Comparison of ENCODE assay signal across 8 mouse cellular contexts in genomic region chr7:44870614-44871013, GRCm38 (mm10). TPM values are rescaled to one million over a fixed set of nuclear protein-coding genes. Genes with fewer than 3 reads are reported as not detected.
DNase-seq lines count a peak whose midpoint lies in the region; ATAC-seq and TF ChIP-seq lines count a peak whose summit lies in the region.

No protein-coding gene starts in this region.

- no peak for TF ChIP-seq EP300 in MEL (IDR thresholded peaks at IDR 0.05; ENCODE audit: low read depth in 1 of 2, low read length in 2 of 2)
- no peak for TF ChIP-seq EP300 in liver, postnatal 0 days (IDR thresholded peaks at IDR 0.05; ENCODE audit: low read depth)

- no peak for TF ChIP-seq RAD21 in MEL (IDR thresholded peaks at IDR 0.05; ENCODE audit: low read depth, low read length)

- H3K27me3 ChIP-seq in heart, embryonic 13.5 days (replicated peaks): no peaks in the 10 kb centered on the region
- H3K27me3 ChIP-seq in MEL (ENCODE audit: control insufficient read depth in 1 of 2, insufficient read depth in 2 of 2, low read length in 2 of 2): no peaks in the 10 kb centered on the region
- H3K27me3 ChIP-seq in hindbrain, embryonic 11.5 days (ENCODE audit: control insufficient read depth, insufficient read depth, low read length): no peaks in the 10 kb centered on the region
- H3K27me3 ChIP-seq in liver, postnatal 0 days (ENCODE audit: insufficient read depth, low read length): no peaks in the 10 kb centered on the region

- peak overlapping the region; percentile 92 for H3K4me2 ChIP-seq in heart, embryonic 13.5 days
- no peak overlapping the region for H3K4me2 ChIP-seq in hindbrain, embryonic 11.5 days (replicated peaks; ENCODE audit: low read depth, low read length)
- H3K4me2 ChIP-seq in liver, postnatal 0 days (ENCODE audit: low read depth, low read length): peak overlapping the region; percentile 99; the same call in 1 of the 2 replicates

- peaks cover 61% of the 10 kb centered on the region for H3K4me1 ChIP-seq in heart, embryonic 13.5 days
- peaks cover 3 to 4% of the 10 kb centered on the region in 2 experiments; a peak in 3 of 4 replicates for H3K4me1 ChIP-seq in MEL (ENCODE audit: control insufficient read depth in 1 of 2, insufficient read depth in 2 of 2, low read length in 2 of 2)
- H3K4me1 ChIP-seq in hindbrain, embryonic 11.5 days (replicated peaks; ENCODE audit: control insufficient read depth, insufficient read depth, low read length): peaks cover 12% of the 10 kb centered on the region
- peaks cover 47% of the 10 kb centered on the region for H3K4me1 ChIP-seq in liver, postnatal 0 days (ENCODE audit: insufficient read depth)

- H3K4me3 ChIP-seq in heart, embryonic 13.5 days: peak overlapping the region; percentile 81
- peak overlapping the region in 1 of 2 experiments; percentile 71; a peak in 2 of 4 replicates for H3K4me3 ChIP-seq in MEL (ENCODE audit: control insufficient read depth in 1 of 2, insufficient read depth in 1 of 2, low read depth in 2 of 2, low read length in 2 of 2)
- no peak overlapping the region; the same call in 1 of the 2 replicates for H3K4me3 ChIP-seq in hindbrain, embryonic 11.5 days (ENCODE audit: low read depth, low read length)
- peak overlapping the region; percentile 81; the same call in 1 of the 2 replicates for H3K4me3 ChIP-seq in liver, postnatal 0 days (ENCODE audit: low read depth, low read length)

- peaks cover 3% of the 10 kb centered on the region; the same call in 1 of the 2 replicates for H3K36me3 ChIP-seq in heart, embryonic 13.5 days
- H3K36me3 ChIP-seq in MEL (ENCODE audit: control insufficient read depth in 1 of 2, insufficient read depth in 2 of 2, low read length in 2 of 2): no peaks in the 10 kb centered on the region
- H3K36me3 ChIP-seq in hindbrain, embryonic 11.5 days (ENCODE audit: control insufficient read depth, insufficient read depth, low read length): no peaks in the 10 kb centered on the region
- H3K36me3 ChIP-seq in liver, postnatal 0 days (replicated peaks; ENCODE audit: insufficient read depth, low read length): no peaks in the 10 kb centered on the region

- no peak for TF ChIP-seq CTCF in MEL (IDR thresholded peaks at IDR 0.05 in 2 of 3, conservative IDR thresholded peaks at IDR 0.05 in 1 of 3; ENCODE audit: control insufficient read depth in 1 of 3, insufficient read depth in 1 of 3, low read depth in 2 of 3, low read length in 3 of 3, poor library complexity in 1 of 3, severe bottlenecking in 1 of 3)
- TF ChIP-seq CTCF in liver, postnatal 0 days (IDR thresholded peaks at IDR 0.05; ENCODE audit: low read depth): no peak

- peak overlapping the region; percentile 99 for H3K27ac ChIP-seq in heart, embryonic 13.5 days (replicated peaks)
- H3K27ac ChIP-seq in MEL (ENCODE audit: control insufficient read depth, low read depth, low read length): no peak overlapping the region
- peak overlapping the region; percentile 100; the same call in 1 of the 2 replicates for H3K27ac ChIP-seq in hindbrain, embryonic 11.5 days (ENCODE audit: low read depth, low read length)
- H3K27ac ChIP-seq in liver, postnatal 0 days (ENCODE audit: low read depth): peak overlapping the region; percentile 96; the same call in 1 of the 2 replicates

- ATAC-seq in heart, embryonic 13.5 days (ENCODE audit: extremely low read depth, insufficient number of reproducible peaks, low FRiP score, low TSS enrichment): no peak
- ATAC-seq in hindbrain, embryonic 11.5 days (ENCODE audit: low FRiP score): no peak
- no peak for ATAC-seq in liver, postnatal 0 days
- no peak for ATAC-seq in erythroid progenitor cell, adult 5-6 weeks (replicated peaks; ENCODE audit: low FRiP score, poor library complexity, severe bottlenecking)

- no peak for DNase-seq in heart, postnatal 4 days
- DNase-seq in MEL (ENCODE audit: low read depth, low spot score): no peak
- DNase-seq in hindbrain, embryonic 11.5 days (ENCODE audit: low spot score): no peak
- DNase-seq in liver, postnatal 0 days: no peak
- DNase-seq in gastrocnemius, postnatal 25 days: no peak
- no peak for DNase-seq in frontal cortex, postnatal 25 days (ENCODE audit: low spot score in 2 of 2)

- no peak for TF ChIP-seq POLR2A in MEL (IDR thresholded peaks at IDR 0.05; ENCODE audit: control insufficient read depth in 1 of 2, insufficient read depth in 1 of 2, low read depth in 1 of 2, low read length in 2 of 2, poor library complexity in 1 of 2)

- 82% methylated on average over 6 of the region's 6 CpGs for WGBS in heart, embryonic 13.5 days
- 85% methylated on average over 6 of the region's 6 CpGs for WGBS in hindbrain, embryonic 11.5 days
- 80% methylated on average over 6 of the region's 6 CpGs for WGBS in liver, postnatal 0 days (ENCODE audit: insufficient replicate concordance)

- peaks cover 9% of the 10 kb centered on the region for H3K79me2 ChIP-seq in MEL (ENCODE audit: control insufficient read depth, insufficient read depth, low read length, poor library complexity)

- no peaks in the 10 kb centered on the region for H3K9me3 ChIP-seq in heart, embryonic 13.5 days
- no peaks in the 10 kb centered on the region for H3K9me3 ChIP-seq in MEL (replicated peaks; ENCODE audit: insufficient read depth, low read length)
- no peaks in the 10 kb centered on the region for H3K9me3 ChIP-seq in hindbrain, embryonic 11.5 days (ENCODE audit: control insufficient read depth, low read length)
- no peaks in the 10 kb centered on the region for H3K9me3 ChIP-seq in liver, postnatal 0 days (ENCODE audit: low read length)

- H3K9ac ChIP-seq in heart, embryonic 13.5 days: peak overlapping the region; percentile 98
- peak overlapping the region; percentile 53 for H3K9ac ChIP-seq in MEL (ENCODE audit: control insufficient read depth, low read depth, low read length, poor library complexity, severe bottlenecking)
- H3K9ac ChIP-seq in hindbrain, embryonic 11.5 days (ENCODE audit: low read depth, low read length): peak overlapping the region; percentile 100
- H3K9ac ChIP-seq in liver, postnatal 0 days (replicated peaks): peak overlapping the region; percentile 94; the same call in 1 of the 2 replicates

RNA-seq across cellular contexts. Expression of gene Ptov1, which starts 1.0 kb away (rescaled TPM):
- 256 and 266 TPM in 2 replicates for polyA plus RNA-seq in heart, embryonic 13.5 days (2015; fragmentation: Nextera tagmentation; extraction: Ambion mirVana)
- 100 to 1,000 TPM; 237 to 248 TPM for total RNA-seq in heart, postnatal 4 days (2021)
- 44.1 and 46.4 TPM in 2 replicates for total RNA-seq in MEL (2012; rRNA removed)
- 100 to 1,000 TPM in 1 of 2 experiments, not detected in 1; 168 TPM for polyA plus RNA-seq in MEL (2012; ENCODE audit: insufficient read depth in 1 of 2, insufficient read length in 2 of 2, low read depth in 1 of 2, low replicate concordance in 2 of 2, missing spikeins in 1 of 2)
- polyA plus RNA-seq in hindbrain, embryonic 11.5 days (2014; fragmentation: Nextera tagmentation; extraction: Ambion mirVana): 314 and 331 TPM in 2 replicates
- polyA plus RNA-seq in liver, postnatal 0 days (2015; fragmentation: Nextera tagmentation; extraction: Ambion mirVana): 43.5 and 49.8 TPM in 2 replicates
- 16.9 and 18.4 TPM in 2 replicates for total RNA-seq in erythroid progenitor cell, adult 5-6 weeks (2015; ENCODE audit: low replicate concordance)
- 1.8 and 4.8 TPM in 2 replicates for total RNA-seq in erythroid progenitor cell, adult 5-6 weeks (2017; ENCODE audit: low replicate concordance)
- 100 to 1,000 TPM; 116 to 125 TPM for total RNA-seq in gastrocnemius, postnatal 25 days (2021)

RNA-seq across cellular contexts. Expression of gene Pnkp, which starts 13.7 kb away (rescaled TPM):
- polyA plus RNA-seq in heart, embryonic 13.5 days (2015; fragmentation: Nextera tagmentation; extraction: Ambion mirVana): 24.0 and 24.3 TPM in 2 replicates
- 10 to 100 TPM; 19.6 to 19.9 TPM for total RNA-seq in heart, postnatal 4 days (2021)
- total RNA-seq in MEL (2012; rRNA removed): 39.3 and 49.9 TPM in 2 replicates
- 10 to 100 TPM in 1 of 2 experiments, not detected in 1; 45.6 TPM for polyA plus RNA-seq in MEL (2012; ENCODE audit: insufficient read depth in 1 of 2, insufficient read length in 2 of 2, low read depth in 1 of 2, low replicate concordance in 2 of 2, missing spikeins in 1 of 2)
- polyA plus RNA-seq in hindbrain, embryonic 11.5 days (2014; fragmentation: Nextera tagmentation; extraction: Ambion mirVana): 26.3 and 27.6 TPM in 2 replicates
- 25.6 and 27.9 TPM in 2 replicates for polyA plus RNA-seq in liver, postnatal 0 days (2015; fragmentation: Nextera tagmentation; extraction: Ambion mirVana)
- total RNA-seq in erythroid progenitor cell, adult 5-6 weeks (2015; ENCODE audit: low replicate concordance): 29.6 and 36.0 TPM in 2 replicates
- 30.9 and 58.2 TPM in 2 replicates for total RNA-seq in erythroid progenitor cell, adult 5-6 weeks (2017; ENCODE audit: low replicate concordance)
- total RNA-seq in gastrocnemius, postnatal 25 days (2021): 10 to 100 TPM; 15.6 to 15.8 TPM

RNA-seq across cellular contexts. Expression of gene Tbc1d17, which starts 21.7 kb away (rescaled TPM):
- 56.1 and 57.0 TPM in 2 replicates for polyA plus RNA-seq in heart, embryonic 13.5 days (2015; fragmentation: Nextera tagmentation; extraction: Ambion mirVana)
- total RNA-seq in heart, postnatal 4 days (2021): 10 to 100 TPM; 33.0 to 38.0 TPM
- total RNA-seq in MEL (2012; rRNA removed): 16.7 and 16.9 TPM in 2 replicates
- 10 to 100 TPM in 1 of 2 experiments, not detected in 1; 29.5 TPM for polyA plus RNA-seq in MEL (2012; ENCODE audit: insufficient read depth in 1 of 2, insufficient read length in 2 of 2, low read depth in 1 of 2, low replicate concordance in 2 of 2, missing spikeins in 1 of 2)
- polyA plus RNA-seq in hindbrain, embryonic 11.5 days (2014; fragmentation: Nextera tagmentation; extraction: Ambion mirVana): 60.9 and 65.5 TPM in 2 replicates
- polyA plus RNA-seq in liver, postnatal 0 days (2015; fragmentation: Nextera tagmentation; extraction: Ambion mirVana): 28.2 and 30.5 TPM in 2 replicates
- total RNA-seq in erythroid progenitor cell, adult 5-6 weeks (2015; ENCODE audit: low replicate concordance): 6.8 and 58.3 TPM in 2 replicates
- total RNA-seq in erythroid progenitor cell, adult 5-6 weeks (2017; ENCODE audit: low replicate concordance): 18.0 and 35.8 TPM in 2 replicates
- 10 to 100 TPM; 38.6 to 41.2 TPM for total RNA-seq in gastrocnemius, postnatal 25 days (2021)

RNA-seq across cellular contexts. Expression of gene Akt1s1, which starts 21.8 kb away (rescaled TPM):
- 96.5 and 101 TPM in 2 replicates for polyA plus RNA-seq in heart, embryonic 13.5 days (2015; fragmentation: Nextera tagmentation; extraction: Ambion mirVana)
- total RNA-seq in heart, postnatal 4 days (2021): 10 to 100 TPM; 70.6 to 82.6 TPM
- 32.0 and 37.3 TPM in 2 replicates for total RNA-seq in MEL (2012; rRNA removed)
- polyA plus RNA-seq in MEL (2012; ENCODE audit: insufficient read depth in 1 of 2, insufficient read length in 2 of 2, low read depth in 1 of 2, low replicate concordance in 2 of 2, missing spikeins in 1 of 2): 10 to 100 TPM in 1 of 2 experiments, not detected in 1; 71.8 TPM
- polyA plus RNA-seq in hindbrain, embryonic 11.5 days (2014; fragmentation: Nextera tagmentation; extraction: Ambion mirVana): 31.7 and 38.0 TPM in 2 replicates
- polyA plus RNA-seq in liver, postnatal 0 days (2015; fragmentation: Nextera tagmentation; extraction: Ambion mirVana): 36.9 and 38.6 TPM in 2 replicates
- total RNA-seq in erythroid progenitor cell, adult 5-6 weeks (2015; ENCODE audit: low replicate concordance): 1.8 and 3.8 TPM in 2 replicates
- total RNA-seq in erythroid progenitor cell, adult 5-6 weeks (2017; ENCODE audit: low replicate concordance): 3.7 and 27.8 TPM in 2 replicates
- 100 to 1,000 TPM; 103 to 113 TPM for total RNA-seq in gastrocnemius, postnatal 25 days (2021)

RNA-seq across cellular contexts. Expression of gene Med25, which starts 21.9 kb away (rescaled TPM):
- 72.6 and 73.1 TPM in 2 replicates for polyA plus RNA-seq in heart, embryonic 13.5 days (2015; fragmentation: Nextera tagmentation; extraction: Ambion mirVana)
- 10 to 100 TPM; 74.6 to 76.3 TPM for total RNA-seq in heart, postnatal 4 days (2021)
- total RNA-seq in MEL (2012; rRNA removed): 50.5 and 53.9 TPM in 2 replicates
- polyA plus RNA-seq in MEL (2012; ENCODE audit: insufficient read depth in 1 of 2, insufficient read length in 2 of 2, low read depth in 1 of 2, low replicate concordance in 2 of 2, missing spikeins in 1 of 2): 100 to 1,000 TPM in 1 of 2 experiments, not detected in 1; 118 TPM
- polyA plus RNA-seq in hindbrain, embryonic 11.5 days (2014; fragmentation: Nextera tagmentation; extraction: Ambion mirVana): 72.7 and 76.2 TPM in 2 replicates
- polyA plus RNA-seq in liver, postnatal 0 days (2015; fragmentation: Nextera tagmentation; extraction: Ambion mirVana): 35.6 and 37.7 TPM in 2 replicates
- 10.1 and 18.0 TPM in 2 replicates for total RNA-seq in erythroid progenitor cell, adult 5-6 weeks (2015; ENCODE audit: low replicate concordance)
- total RNA-seq in erythroid progenitor cell, adult 5-6 weeks (2017; ENCODE audit: low replicate concordance): 8.0 and 11.3 TPM in 2 replicates
- 10 to 100 TPM; 50.9 to 51.2 TPM for total RNA-seq in gastrocnemius, postnatal 25 days (2021)
